Mouse (Mus musculus) T-helper 17 cell (primary cell): ENCODE results near the gene Nhp2.
"Not testable (repeated sequence)": the region's sequence is repeated elsewhere in the genome, so short reads cannot be mapped to it uniquely, and the experiment has no call there.

Experiments
- in situ Hi-C, 2 experiments: fragments of 300-600 bp; cut with MboI, MseI; formaldehyde crosslinking; loops; 1 replicate in 1 of 2; 2 replicates in 1 of 2; pipeline ENCODE4 v1.15.1; 2025; ENCODE audit warnings: high pct_unique_total_duplicates in 2 of 2

Nhp2 gene

DNA sequence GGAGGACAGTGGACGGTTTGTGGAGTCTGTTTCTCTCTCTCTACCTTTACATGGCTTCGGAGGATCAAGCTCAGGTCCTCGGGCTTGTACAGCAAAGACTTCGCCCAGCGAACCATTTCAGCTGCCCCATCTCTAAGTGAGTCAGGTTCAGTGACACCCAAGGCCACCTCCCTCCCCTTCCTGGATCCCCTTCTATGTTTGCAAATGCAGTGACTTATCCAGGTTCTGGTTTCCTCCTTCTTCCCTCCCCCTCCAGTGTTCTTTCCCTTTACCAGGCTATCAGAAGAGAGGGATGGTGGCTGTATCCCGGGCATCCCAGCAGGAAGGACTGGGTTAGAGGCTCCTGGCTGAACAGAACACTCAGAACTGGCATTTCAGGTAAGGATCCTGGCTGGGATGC, 34.2 kb downstream of the Nhp2 start:
- in situ Hi-C loops: loop anchor here in 1 of 2 experiments (5.0 kb wide), 1 partner anchor 36 kb away; the partner anchor contains the start of gene Nhp2

DNA sequence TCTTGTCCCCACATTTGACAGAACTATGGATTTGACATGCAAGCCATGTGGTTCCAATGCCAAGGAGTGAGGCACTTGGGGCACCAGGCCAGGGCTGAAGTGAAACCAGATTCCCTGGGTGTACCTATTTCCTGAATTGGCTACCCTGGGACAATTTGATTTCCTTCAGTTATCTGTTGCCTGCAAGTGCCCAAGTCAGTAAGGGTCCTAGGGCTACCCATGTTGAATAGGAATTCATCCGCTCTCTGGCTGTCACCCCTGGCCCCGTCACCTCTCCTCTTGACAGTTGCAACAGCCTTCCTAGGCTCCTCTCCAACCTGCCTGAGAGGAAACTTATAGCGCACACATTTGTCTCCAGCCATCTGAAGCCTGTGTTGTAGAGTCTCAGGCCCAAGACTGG, 35.4 kb downstream of the Nhp2 start:
- in situ Hi-C loops: loop anchor here in 1 of 2 experiments (5.0 kb wide), 1 partner anchor 38 kb away; the partner anchor contains the start of gene Nhp2

DNA sequence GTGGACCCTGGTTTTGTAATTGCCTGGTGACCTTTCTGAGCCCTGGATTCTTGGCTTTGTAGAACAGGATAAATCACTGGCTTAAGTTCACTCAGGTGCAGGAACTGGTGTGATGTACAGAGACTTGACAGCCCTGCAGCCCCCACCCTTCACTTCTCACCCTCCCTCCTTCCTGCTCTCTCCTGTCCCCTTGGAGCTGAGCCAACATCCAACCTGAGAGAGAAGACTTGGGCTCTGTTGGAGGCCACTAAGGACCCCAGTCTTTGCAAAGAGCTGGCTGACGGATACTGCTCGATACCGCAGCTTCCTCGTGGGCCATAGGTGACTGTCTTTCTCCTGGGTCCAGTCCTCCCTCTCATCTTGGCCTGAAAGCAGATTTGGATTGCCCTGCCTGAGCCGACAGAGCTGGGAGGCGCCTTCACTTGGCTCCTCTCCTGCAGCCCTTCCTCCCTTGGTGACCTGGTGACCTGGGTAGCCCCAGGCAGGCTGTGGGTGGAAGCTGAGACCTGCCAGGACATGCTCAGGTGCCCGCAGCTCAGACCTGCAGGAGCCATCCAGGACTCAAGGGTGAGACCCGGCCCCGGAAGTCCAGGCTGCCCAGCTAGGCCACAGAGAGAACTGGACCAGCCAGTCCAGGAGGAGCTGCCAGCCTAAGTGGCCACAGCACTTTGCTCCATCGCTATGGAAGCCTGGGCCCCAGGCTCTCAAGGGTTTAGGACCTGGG, 37.4 kb downstream of the Nhp2 start:
- in situ Hi-C loops: no loop called here

DNA sequence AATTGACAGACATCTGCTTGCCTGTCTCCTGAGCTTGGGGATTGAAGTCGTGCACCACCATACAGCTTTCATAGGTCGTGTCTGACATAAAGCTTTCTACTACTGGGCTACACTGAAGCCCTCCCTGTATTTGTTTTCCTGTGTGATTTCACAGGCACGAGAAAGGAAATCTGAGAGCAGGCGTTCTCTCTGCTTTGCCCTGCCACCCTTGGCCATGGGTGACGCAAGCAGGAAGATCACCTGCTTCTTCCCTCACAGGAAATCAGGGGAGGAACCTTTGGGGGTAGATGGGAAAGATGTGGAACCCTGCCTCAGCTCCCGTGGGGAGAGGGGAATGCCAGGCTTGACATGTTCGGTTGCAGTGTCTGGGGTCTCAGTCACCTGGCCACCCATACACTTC, 38.8 kb downstream of the Nhp2 start:
- in situ Hi-C loops: no loop called here

DNA sequence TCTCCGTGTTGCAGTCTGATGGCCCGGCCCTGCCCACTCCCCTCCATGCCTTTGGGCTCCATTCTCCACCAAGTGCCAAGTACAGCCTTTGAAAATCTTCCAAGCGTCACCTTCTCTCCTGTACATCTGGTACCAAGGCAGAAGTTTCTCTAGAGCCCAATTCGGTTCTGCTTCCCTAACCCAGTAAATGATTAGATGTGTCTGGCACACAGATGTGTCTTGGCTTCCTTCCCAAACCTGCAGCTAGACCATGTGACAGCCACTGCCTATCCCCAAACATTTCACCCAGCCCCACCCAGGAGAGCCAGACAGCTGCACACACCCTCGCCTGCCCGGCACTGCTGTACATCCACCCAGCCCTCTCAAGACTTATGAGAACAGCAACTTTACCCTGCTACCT, 39.2 kb downstream of the Nhp2 start:
- in situ Hi-C loops: no loop called here

DNA sequence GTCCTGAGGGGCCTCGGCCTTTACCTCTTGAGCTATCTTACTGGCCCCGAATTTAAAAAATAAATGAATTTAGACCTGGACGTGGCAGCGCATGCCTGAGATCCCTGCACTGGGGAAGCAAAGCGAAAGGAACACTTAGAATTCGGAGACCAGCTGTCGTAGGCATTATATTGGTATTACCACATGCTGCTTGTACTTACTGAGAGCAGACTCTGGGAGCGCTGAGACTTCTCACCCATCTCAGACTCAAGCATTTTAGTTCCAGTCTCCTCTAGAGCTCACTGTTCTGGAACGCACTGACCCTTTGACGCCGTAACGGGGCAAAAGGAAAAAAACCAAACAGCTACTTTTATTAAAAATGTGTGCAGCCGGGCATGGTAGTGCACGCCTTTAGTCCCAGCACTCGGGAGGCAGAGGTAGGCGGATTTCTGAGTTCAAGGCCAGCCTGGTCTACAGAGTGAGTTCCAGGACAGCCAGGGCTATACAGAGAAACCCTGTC, 42.4 kb downstream of the Nhp2 start:
- in situ Hi-C loops: no loop called here

DNA sequence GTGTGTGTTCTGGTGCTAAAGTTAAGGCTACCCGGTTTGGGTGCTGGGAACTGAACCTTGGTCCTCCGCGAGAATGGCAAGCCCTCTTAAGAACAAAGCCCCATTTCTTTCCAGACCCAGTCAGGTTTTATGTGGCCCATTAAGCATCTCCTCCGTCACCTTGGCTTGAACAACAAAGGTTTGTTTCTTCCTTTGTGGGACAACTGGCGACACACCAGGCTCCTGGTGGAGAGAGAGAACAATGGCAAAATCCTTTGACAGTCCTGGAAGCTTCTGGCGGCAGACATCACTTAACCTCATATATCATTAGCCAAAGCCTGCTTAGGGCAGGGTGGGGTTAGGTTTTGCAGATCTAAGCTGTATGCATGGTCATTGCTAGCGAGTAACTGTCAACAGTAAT, 43.1 kb downstream of the Nhp2 start:
- in situ Hi-C loops: no loop called here

DNA sequence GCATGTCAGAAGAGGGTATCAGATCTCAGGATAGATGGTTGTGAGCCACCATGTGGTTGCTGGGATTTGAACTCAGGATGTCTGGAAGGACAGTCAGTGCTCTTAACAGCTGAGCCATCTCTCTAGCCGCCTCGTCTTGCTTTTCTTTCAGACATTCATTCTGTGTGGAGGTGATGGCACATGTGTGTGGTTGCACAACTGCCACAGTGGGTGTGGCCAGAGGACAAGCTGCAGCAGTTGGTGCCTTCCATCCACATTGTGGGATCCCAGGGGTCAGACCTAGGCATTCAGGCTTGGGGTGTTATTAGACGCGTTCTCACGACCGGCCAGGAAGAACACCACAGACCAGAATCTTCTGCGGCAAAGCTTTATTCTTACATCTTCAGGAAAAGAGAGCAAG, 45.2 kb downstream of the Nhp2 start:
- in situ Hi-C loops: not testable (repeated sequence)

DNA sequence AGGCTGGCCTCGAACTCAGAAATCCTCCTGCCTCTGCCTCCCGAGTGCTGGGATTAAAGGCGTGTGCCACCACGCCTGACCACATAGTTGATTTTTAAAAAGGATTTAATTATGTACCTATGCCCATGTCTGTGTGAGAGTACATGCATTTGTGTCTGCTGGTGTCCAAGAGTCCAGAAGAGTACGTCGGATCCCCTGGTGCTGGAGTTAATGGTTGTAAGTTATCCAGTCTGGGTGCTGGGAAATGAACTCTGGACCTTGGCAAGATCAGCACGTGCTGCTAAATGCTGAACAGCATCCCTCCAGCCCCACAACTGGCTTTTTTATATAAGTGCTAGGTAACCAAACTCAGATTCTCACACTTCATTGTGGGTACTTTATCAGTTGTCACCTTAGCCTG, 51.3 kb downstream of the Nhp2 start:
- in situ Hi-C loops: no loop called here

DNA sequence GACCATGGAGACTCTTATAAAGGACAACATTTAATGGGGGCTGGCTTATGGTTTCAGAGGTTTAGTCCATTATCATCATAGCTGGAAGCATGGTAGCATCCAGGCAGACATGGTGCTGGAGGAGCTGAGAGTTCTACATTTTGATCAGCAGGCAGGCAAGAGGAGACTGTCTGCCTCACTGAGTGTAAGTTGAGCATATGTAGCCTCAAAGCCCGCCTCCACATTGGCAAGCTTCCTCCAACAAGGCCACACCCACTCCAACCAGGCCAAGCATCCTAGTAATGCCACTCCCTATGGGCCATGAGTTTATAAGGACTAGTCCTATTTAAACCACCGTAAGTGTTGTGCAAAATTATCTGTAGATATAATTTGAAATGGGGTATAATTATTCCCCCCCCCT, 51.8 kb downstream of the Nhp2 start:
- in situ Hi-C loops: no loop called here

DNA sequence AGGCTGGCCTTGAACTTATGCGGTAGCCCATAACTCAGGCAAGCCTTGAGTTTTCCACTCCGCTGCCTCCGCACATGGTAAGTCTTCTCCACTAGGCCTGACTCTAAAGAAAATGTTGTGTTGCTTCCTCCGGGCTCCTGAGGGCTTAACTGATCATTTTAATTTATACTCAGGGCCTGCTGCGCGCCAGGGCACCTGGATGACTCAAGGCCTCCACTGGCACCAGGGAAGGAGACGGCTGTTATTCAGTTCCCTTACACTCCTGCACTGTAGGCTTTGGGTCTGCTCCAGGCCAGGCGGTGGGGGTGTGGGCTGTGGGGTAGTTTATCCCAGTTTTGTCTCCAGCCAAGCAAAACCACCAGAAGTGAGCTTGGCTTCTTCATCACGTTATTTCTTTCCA, 53.8 kb downstream of the Nhp2 start:
- in situ Hi-C loops: no loop called here
